Mouse (Mus musculus) megakaryocyte, embryonic 14.5 days (primary cell): ENCODE measurements around the gene Vps35l.

ENCODE experiments used
- FLI1 ChIP-seq: IDR thresholded peaks from 2 replicates; pipeline ENCODE4 v1.6.1; 2012; ENCODE audit warnings: low read length, inconsistent platforms, mixed read lengths
- GATA1 ChIP-seq: IDR thresholded peaks from 3 replicates; pipeline ENCODE4 v1.6.1; 2012; ENCODE audit warnings: mixed read lengths, low read length, inconsistent platforms, borderline replicate concordance

- TF ChIP-seq GATA1: no peak
- no peak for TF ChIP-seq FLI1
Measured at GRCm38 (mm10) chr7:118827975-118828416, 88.0 kb downstream of the Vps35l start.
